Mouse (Mus musculus): ENCODE results near the gene Tbc1d2.

Tbc1d2 gene

GRCm38 (mm10) chr4:46560069-46560705 is 89.8 kb downstream of the Tbc1d2 start:
- in situ Hi-C loops (cut with MboI; ENCODE audit: low sequenced_read_pairs) = no loop called here

GRCm38 (mm10) chr4:46558672-46559667 is 91.0 kb downstream of the Tbc1d2 start:
- in situ Hi-C loops (cut with MboI; ENCODE audit: low sequenced_read_pairs) = no loop called here

GRCm38 (mm10) chr4:46556933-46557332 is 93.1 kb downstream of the Tbc1d2 start:
- in situ Hi-C loops (cut with MboI; ENCODE audit: low sequenced_read_pairs) = no loop called here

- in situ Hi-C loops (cut with MboI; ENCODE audit: low sequenced_read_pairs) = no loop called here
Observed at GRCm38 (mm10) chr4:46555762-46556161, 94.2 kb downstream of the Tbc1d2 start.
